Mouse (Mus musculus) cerebellum, postnatal 10 days (tissue): ENCODE data around the gene Podnl1.

Experiments
- DNase-seq, 2 experiments: peaks; one replicate each; pipeline ENCODE4 v3.0.0; 2021; ENCODE audit warnings: mixed read lengths in 2 of 2

Podnl1 gene

GRCm38 (mm10) chr8:84125656-84126055, at the start of gene Podnl1:
TSS of gene Podnl1 (plus strand) at chr8:84125989.
- DNase-seq: no peak

- DNase-seq: no peak
These were observed 49.4 kb upstream of the Podnl1 start for GRCm38 (mm10) chr8:84076412-84076811.

GRCm38 (mm10) chr8:84076849-84077248, 48.9 kb upstream of the Podnl1 start:
- DNase-seq: no peak

GRCm38 (mm10) chr8:84079206-84079605, 46.6 kb upstream of the Podnl1 start:
- no peak for DNase-seq

- peak; percentile 42 to 52 for DNase-seq
These were observed 42.0 kb upstream of the Podnl1 start for GRCm38 (mm10) chr8:84083829-84084241.

GRCm38 (mm10) chr8:84084341-84085115, 41.3 kb upstream of the Podnl1 start:
- peak; percentile 24 to 38 for DNase-seq

GRCm38 (mm10) chr8:84087156-84087555, 38.6 kb upstream of the Podnl1 start:
- DNase-seq: no peak

GRCm38 (mm10) chr8:84087821-84088220, 38.0 kb upstream of the Podnl1 start:
- DNase-seq: no peak

- DNase-seq: no peak
These were observed 36.5 kb upstream of the Podnl1 start for GRCm38 (mm10) chr8:84089277-84089676.

GRCm38 (mm10) chr8:84090585-84090984, 35.2 kb upstream of the Podnl1 start:
- DNase-seq: no peak

- no peak for DNase-seq
These were observed 29.7 kb upstream of the Podnl1 start for GRCm38 (mm10) chr8:84096061-84096460.

GRCm38 (mm10) chr8:84098376-84098775, 27.4 kb upstream of the Podnl1 start:
- no peak for DNase-seq

GRCm38 (mm10) chr8:84101476-84102270, 24.1 kb upstream of the Podnl1 start:
- no peak for DNase-seq

- DNase-seq: peak; percentile 80 to 82
These were observed 22.2 kb upstream of the Podnl1 start for GRCm38 (mm10) chr8:84103601-84104000.

GRCm38 (mm10) chr8:84104221-84104620, 21.6 kb upstream of the Podnl1 start:
- DNase-seq: peak; percentile 84 to 90

- peak; percentile 100 for DNase-seq
These were observed 20.8 kb upstream of the Podnl1 start, which contains the start of gene Dcaf15 for GRCm38 (mm10) chr8:84104697-84105609. TSS of gene Dcaf15 (minus strand) at chr8:84104768.

- DNase-seq: no peak
These were observed 20.1 kb upstream of the Podnl1 start for GRCm38 (mm10) chr8:84105676-84106075.

GRCm38 (mm10) chr8:84106216-84107040, 19.4 kb upstream of the Podnl1 start:
- DNase-seq: no peak

GRCm38 (mm10) chr8:84115646-84116045, 10.1 kb upstream of the Podnl1 start:
- no peak for DNase-seq

GRCm38 (mm10) chr8:84122151-84122550, 3.6 kb upstream of the Podnl1 start:
- DNase-seq: no peak

GRCm38 (mm10) chr8:84126742-84127141, 953 bp downstream of the Podnl1 start:
- no peak for DNase-seq
